Mouse (Mus musculus) G1E (cell line): ENCODE measurements around the gene Maml2. TPM values are rescaled to one million over a fixed set of nuclear protein-coding genes. Genes with fewer than 3 reads are reported as not detected.

Source experiments
- ATAC-seq: 2 replicates; pipeline ENCODE4 v1.8.0; 2016; ENCODE audit warnings: mild to moderate bottlenecking; ENCODE audit not compliant: insufficient number of reproducible peaks, poor library complexity, low FRiP score, severe bottlenecking; ENCODE audit errors: extremely low read depth
- DNase-seq: peaks from one replicate; pipeline ENCODE4 v3.0.0; 2012; ENCODE audit warnings: low spot score
- H3K27me3 ChIP-seq: 2 replicates; pipeline ENCODE4 v1.6.1; 2012; ENCODE audit warnings: mild to moderate bottlenecking, low read length, inconsistent platforms; ENCODE audit not compliant: insufficient read depth
- H3K36me3 ChIP-seq: replicated peaks from 2 replicates; pipeline ENCODE3; 2012; ENCODE audit warnings: mild to moderate bottlenecking, inconsistent platforms
- H3K4me1 ChIP-seq: 2 replicates; pipeline ENCODE4 v1.6.1; 2012; ENCODE audit warnings: low read depth, low read length, inconsistent platforms, mixed read lengths; ENCODE audit not compliant: insufficient read depth
- H3K4me3 ChIP-seq: 2 replicates; pipeline ENCODE4 v1.5.1; 2012; ENCODE audit warnings: low read depth, mild to moderate bottlenecking, inconsistent platforms, low read length, moderate library complexity, mixed read lengths
- H3K9me3 ChIP-seq: replicated peaks from 2 replicates; pipeline ENCODE4 v1.6.1; 2012; ENCODE audit warnings: inconsistent platforms
- CTCF ChIP-seq: IDR thresholded peaks from 2 replicates; pipeline ENCODE4 v1.5.1; 2012; ENCODE audit warnings: low read depth, low read length, inconsistent platforms, mixed read lengths
- GATA1 ChIP-seq: IDR thresholded peaks from 2 replicates; pipeline ENCODE4 v1.6.1; 2012; ENCODE audit warnings: borderline replicate concordance, low read length, inconsistent platforms, mixed read lengths
- GATA2 ChIP-seq: IDR thresholded peaks from 2 replicates; pipeline ENCODE4 v1.6.1; 2012; ENCODE audit warnings: low read depth, low read length, inconsistent platforms, borderline replicate concordance
- POLR2AphosphoS5 ChIP-seq: IDR thresholded peaks from 2 replicates; pipeline ENCODE4 v1.6.1; 2012; ENCODE audit warnings: low read depth, low read length, inconsistent platforms; ENCODE audit not compliant: insufficient replicate concordance
- TAL1 ChIP-seq: conservative IDR thresholded peaks from 2 replicates; pipeline ENCODE4 v1.6.1; 2012; ENCODE audit warnings: low read depth, low read length, inconsistent platforms, mixed read lengths
- polyA plus RNA-seq: library from polyadenylated mRNA; stranded (reverse); fragments of >175 nt; gene quantifications from 2 replicates; pipeline ENCODE4 v1.2.3, GENCODE M21; 2012
- total RNA-seq, 2 experiments: library from RNA; stranded (forward) in 1 of 2; stranded (reverse) in 1 of 2; fragments of 200-1000 nt in 1 of 2; fragments of >200 nt in 1 of 2; fragmentation: Nextera tagmentation in 1 of 2; gene quantifications; 2 replicates each; pipeline ENCODE4 v1.2.3; 2014 to 2017

Maml2 gene
- total and polyA plus RNA-seq, 3 experiments = 0.25 to 5.4 (median 1.3) TPM

- H3K4me1 ChIP-seq = peaks cover 6% of the 10 kb centered on the region
- no peak for ATAC-seq
- H3K36me3 ChIP-seq = no peaks in the 10 kb centered on the region
- H3K27me3 ChIP-seq = no peaks in the 10 kb centered on the region
- H3K9me3 ChIP-seq = no peaks in the 10 kb centered on the region
- TF ChIP-seq GATA2 = no peak
- no peak for TF ChIP-seq POLR2AphosphoS5
- TF ChIP-seq CTCF = no peak
- TF ChIP-seq TAL1 = no peak
- no peak for TF ChIP-seq GATA1
- DNase-seq = no peak
- no peak overlapping the region for H3K4me3 ChIP-seq
These were observed 396.0 kb downstream of the Maml2 start for GRCm38 (mm10) chr9:13693693-13694284.

- H3K4me3 ChIP-seq = no peak overlapping the region
- H3K27me3 ChIP-seq = no peaks in the 10 kb centered on the region
- ATAC-seq (no peak), DNase-seq (no peak)
- no peaks in the 10 kb centered on the region for H3K36me3 ChIP-seq
- H3K4me1 ChIP-seq = peaks cover 2% of the 10 kb centered on the region; the same call in 1 of the 2 replicates
- TF ChIP-seq GATA2 (no peak), GATA1 (no peak), TAL1 (no peak)
- no peaks in the 10 kb centered on the region for H3K9me3 ChIP-seq
These were observed 396.5 kb downstream of the Maml2 start for GRCm38 (mm10) chr9:13694293-13694692.

- TF ChIP-seq CTCF (no peak), GATA2 (no peak), POLR2AphosphoS5 (no peak), TAL1 (no peak), GATA1 (no peak)
- Histone ChIP-seq H3K27me3 (no peaks in the 10 kb centered on the region), H3K36me3 (no peaks in the 10 kb centered on the region), H3K9me3 (no peaks in the 10 kb centered on the region), H3K4me1 (peaks cover 2% of the 10 kb centered on the region; the same call in 1 of the 2 replicates), H3K4me3 (no peak overlapping the region)
- DNase-seq = no peak
- ATAC-seq = no peak
These were observed 399.5 kb downstream of the Maml2 start for GRCm38 (mm10) chr9:13697041-13697811.

- Histone ChIP-seq H3K27me3 (no peaks in the 10 kb centered on the region), H3K9me3 (no peaks in the 10 kb centered on the region), H3K4me1 (peaks cover 2% of the 10 kb centered on the region; the same call in 1 of the 2 replicates), H3K36me3 (no peaks in the 10 kb centered on the region), H3K4me3 (no peak overlapping the region)
- no peak for DNase-seq
- no peak for TF ChIP-seq CTCF
- TF ChIP-seq TAL1 = no peak
- no peak for TF ChIP-seq GATA1
- TF ChIP-seq POLR2AphosphoS5 = no peak
- no peak for TF ChIP-seq GATA2
- no peak for ATAC-seq
These were observed 400.1 kb downstream of the Maml2 start for GRCm38 (mm10) chr9:13697869-13698268.

DNA sequence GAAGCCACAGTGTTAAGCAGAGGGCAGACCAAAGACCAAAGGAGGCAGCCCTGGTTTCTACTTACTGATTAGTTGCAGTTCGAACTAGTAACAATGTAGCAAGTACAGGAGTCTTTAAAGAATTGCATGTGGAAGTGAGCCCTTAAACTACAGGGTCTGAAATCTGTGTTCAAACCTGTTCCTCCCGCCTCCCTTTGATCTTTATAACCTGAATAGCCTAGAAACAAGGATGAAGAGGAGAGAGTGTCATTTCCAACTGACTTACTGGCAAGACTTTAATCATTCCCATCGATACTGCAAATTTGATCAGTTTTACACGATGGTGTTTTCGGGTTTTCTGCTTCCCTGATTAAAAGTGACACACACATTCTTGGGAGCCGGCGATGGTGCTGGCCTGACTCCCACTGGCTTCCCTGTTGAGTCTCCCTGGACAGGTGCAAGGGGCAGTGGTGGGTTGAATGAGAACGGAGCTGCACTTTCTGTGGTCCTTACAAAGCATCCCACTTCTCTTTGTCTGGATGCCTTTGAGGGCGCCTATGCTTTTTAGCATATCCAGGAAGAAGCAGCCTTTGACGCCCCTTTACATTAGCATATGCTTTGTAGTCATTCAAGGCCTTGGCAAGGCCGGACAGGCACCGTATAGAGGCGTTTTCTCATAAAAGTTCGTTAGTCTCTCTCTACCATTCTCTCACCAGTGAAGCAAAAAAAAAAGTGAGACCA is 401.5 kb downstream of the Maml2 start:
- Histone ChIP-seq H3K4me3 (no peak overlapping the region), H3K4me1 (peaks cover 2% of the 10 kb centered on the region; the same call in 1 of the 2 replicates), H3K9me3 (no peaks in the 10 kb centered on the region), H3K27me3 (no peaks in the 10 kb centered on the region), H3K36me3 (no peaks in the 10 kb centered on the region)
- TF ChIP-seq TAL1 (no peak), GATA2 (no peak), CTCF (no peak), POLR2AphosphoS5 (no peak), GATA1 (no peak)
- DNase-seq (no peak), ATAC-seq (no peak)

DNA sequence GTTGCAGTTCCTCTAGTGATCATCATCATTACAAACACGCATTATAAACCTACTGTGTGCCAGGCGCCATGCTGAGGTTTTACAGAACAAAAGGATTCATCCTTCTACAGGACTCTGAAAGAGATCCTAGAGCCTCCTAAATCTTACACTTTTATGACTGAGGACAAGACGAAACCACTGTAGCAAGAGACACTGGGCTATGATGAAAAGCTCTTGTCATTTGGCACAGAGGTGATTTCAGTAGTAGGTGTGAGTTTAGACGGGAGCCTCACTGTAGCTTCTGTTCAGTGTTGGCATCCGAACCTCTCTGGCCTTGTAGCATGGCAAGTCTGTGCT is 402.0 kb downstream of the Maml2 start:
- H3K27me3 ChIP-seq = no peaks in the 10 kb centered on the region
- TF ChIP-seq GATA1 (no peak), TAL1 (no peak), CTCF (no peak), POLR2AphosphoS5 (no peak), GATA2 (no peak)
- ATAC-seq (no peak), DNase-seq (no peak)
- H3K9me3 ChIP-seq = no peaks in the 10 kb centered on the region
- H3K36me3 ChIP-seq = no peaks in the 10 kb centered on the region
- H3K4me3 ChIP-seq = no peak overlapping the region
- H3K4me1 ChIP-seq = peaks cover 2% of the 10 kb centered on the region; the same call in 1 of the 2 replicates
